Mouse (Mus musculus): Measurements from ENCODE around the gene Nek1. TPM values are rescaled to one million over a fixed set of nuclear protein-coding genes. Genes with fewer than 3 reads are reported as not detected.
A peak's percentile ranks its signal among the peaks of the same experiment; 100 is the strongest.

Nek1 gene
- polyA plus RNA-seq (2021) = 11.3 TPM

DNA sequence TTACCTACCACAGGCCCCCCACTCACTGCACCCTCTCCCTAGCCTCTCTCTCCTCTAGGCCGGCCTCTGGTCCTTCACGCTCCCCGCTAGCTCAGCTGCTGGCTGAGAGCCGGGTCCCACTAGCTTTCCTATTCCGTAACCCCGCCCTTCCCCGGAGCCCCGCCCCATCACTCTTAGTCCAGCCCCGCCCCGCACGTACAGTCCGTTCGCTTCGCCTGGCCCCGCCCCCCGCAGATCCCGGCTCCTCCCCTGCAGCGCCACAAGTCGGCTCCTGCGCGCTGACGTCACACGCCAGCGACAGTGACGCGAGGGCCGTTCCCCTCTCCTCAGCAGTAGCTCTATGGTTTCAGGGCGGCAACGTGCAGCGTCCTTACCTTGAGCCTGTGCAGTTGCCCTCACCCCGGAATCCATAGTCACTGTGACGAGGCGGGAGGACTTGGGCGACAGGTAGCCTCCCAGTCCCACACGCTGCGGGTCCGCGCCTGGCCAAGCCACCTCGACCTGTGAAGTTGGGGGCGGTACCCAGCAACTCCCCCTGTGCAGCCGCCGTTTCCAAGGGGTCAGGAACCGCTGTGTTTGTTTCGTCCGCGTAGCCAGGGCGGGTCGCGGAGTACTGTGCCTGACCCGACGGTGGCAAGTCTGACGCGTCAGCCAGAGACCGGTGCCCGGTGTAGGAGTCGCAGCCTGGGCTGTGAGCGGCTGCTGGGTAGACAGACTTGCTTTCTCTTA, at the start of gene Nek1:
Nek1 (plus strand) TSS at position 286 of the 729 bp plus-strand sequence.
- no peaks in the 10 kb centered on the region for H3K27me3 ChIP-seq
- POLR2A ChIA-PET = interaction anchor here (1.0 kb wide), 2 partner anchors 9 to 399 kb away, joined by 4 to 6 read pairs; partner anchors contain the start of gene Clcn3
- CTCF ChIA-PET = interaction anchor here (1.4 kb wide), 1 partner anchor 9 kb away, joined by 7 read pairs; no protein-coding TSS in a partner anchor
- DNase-seq (ENCODE audit: low read depth, low spot score) (peak; percentile 73), ATAC-seq (peak; percentile 85)
- no peak for TF ChIP-seq CTCF (IDR thresholded peaks at IDR 0.05)
- in situ Hi-C loops (cut with MboI; ENCODE audit: low pct_unique_long_range_greater_than_20kb) = no loop called here

DNA sequence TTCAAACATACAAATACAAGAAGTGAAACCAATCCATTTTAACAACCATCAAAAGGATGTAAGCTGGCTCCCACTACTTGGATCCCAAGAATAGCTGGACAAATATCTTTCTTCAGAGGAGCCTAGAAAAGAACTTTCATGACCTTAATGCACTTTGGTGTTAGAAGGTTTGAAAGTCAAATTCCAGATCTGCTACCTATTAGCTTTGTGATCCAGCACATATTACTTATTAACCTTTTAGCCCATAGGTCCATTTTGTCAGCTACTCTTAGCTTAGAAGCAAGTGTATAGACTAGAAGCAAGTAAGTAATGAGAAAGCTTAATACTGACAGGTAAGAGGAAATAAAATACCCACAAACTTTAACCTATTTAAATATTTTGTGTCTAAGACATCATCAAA, 45.5 kb upstream of the Nek1 start:
- DNase-seq (ENCODE audit: low read depth, low spot score) (no peak), ATAC-seq (no peak)
- no peak for TF ChIP-seq CTCF (IDR thresholded peaks at IDR 0.05)
- in situ Hi-C loops (cut with MboI; ENCODE audit: low pct_unique_long_range_greater_than_20kb) = no loop called here
- H3K27me3 ChIP-seq = no peaks in the 10 kb centered on the region
- POLR2A ChIA-PET = no interaction called here
- CTCF ChIA-PET = interaction anchor here (1.0 to 3.8 kb wide), 3 partner anchors 9 to 443 kb away, joined by 3 to 12 read pairs (median 4); no protein-coding TSS in a partner anchor

DNA sequence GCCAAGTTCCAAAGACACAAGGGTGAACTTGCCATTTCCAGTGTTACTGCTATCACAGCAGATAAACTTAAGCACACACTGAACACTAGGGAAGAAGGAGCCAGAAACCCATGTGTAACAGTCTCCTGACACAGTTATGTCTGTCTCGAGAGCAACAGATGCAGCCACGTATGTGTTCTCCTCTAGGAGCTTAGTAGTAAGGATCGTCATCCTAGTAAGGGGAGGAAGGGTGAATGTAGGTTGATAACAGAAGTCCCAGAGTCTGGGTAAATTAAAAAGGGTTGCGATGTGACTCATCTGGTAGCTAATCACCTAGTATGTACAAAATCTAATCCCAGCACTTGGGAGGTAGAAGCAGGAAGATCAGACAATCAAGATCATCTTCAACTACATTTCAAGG, 43.1 kb upstream of the Nek1 start:
- POLR2A ChIA-PET = no interaction called here
- CTCF ChIA-PET = interaction anchor here (3.8 kb wide), 1 partner anchor 16 kb away, joined by 12 read pairs; no protein-coding TSS in a partner anchor
- TF ChIP-seq CTCF (IDR thresholded peaks at IDR 0.05) = no peak
- H3K27me3 ChIP-seq = no peaks in the 10 kb centered on the region
- no peak for ATAC-seq
- in situ Hi-C loops (cut with MboI; ENCODE audit: low pct_unique_long_range_greater_than_20kb) = no loop called here
- no peak for DNase-seq (ENCODE audit: low read depth, low spot score)

DNA sequence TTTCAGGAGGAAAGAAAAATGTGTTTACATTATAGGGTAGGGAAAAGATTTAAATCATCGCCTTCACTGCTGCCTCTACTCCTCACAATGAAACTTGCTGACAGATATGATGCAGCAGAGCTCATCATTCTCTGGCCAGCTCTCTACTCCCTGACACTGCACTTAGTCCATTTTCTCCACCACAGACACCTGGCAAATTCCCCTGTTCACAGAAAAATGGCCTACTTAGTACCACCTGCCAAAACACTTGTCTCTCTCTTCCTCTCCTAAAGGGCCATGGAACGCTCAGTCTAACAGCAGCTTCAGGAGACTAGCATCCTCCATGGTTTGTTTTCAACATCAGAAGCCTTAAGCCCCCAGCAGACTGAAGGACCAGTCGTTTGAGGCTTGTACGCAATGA, 41.7 kb upstream of the Nek1 start:
- TF ChIP-seq CTCF (IDR thresholded peaks at IDR 0.05) = no peak
- in situ Hi-C loops (cut with MboI; ENCODE audit: low pct_unique_long_range_greater_than_20kb) = no loop called here
- H3K27me3 ChIP-seq = no peaks in the 10 kb centered on the region
- ChIA-PET CTCF (interaction anchor here (1.1 kb wide), 1 partner anchor 14 kb away, joined by 3 read pairs; no protein-coding TSS in a partner anchor), POLR2A (interaction anchor here (0.6 kb wide), 1 partner anchor 19 kb away, joined by 4 read pairs; no protein-coding TSS in a partner anchor)
- ATAC-seq (no peak), DNase-seq (ENCODE audit: low read depth, low spot score) (no peak)

DNA sequence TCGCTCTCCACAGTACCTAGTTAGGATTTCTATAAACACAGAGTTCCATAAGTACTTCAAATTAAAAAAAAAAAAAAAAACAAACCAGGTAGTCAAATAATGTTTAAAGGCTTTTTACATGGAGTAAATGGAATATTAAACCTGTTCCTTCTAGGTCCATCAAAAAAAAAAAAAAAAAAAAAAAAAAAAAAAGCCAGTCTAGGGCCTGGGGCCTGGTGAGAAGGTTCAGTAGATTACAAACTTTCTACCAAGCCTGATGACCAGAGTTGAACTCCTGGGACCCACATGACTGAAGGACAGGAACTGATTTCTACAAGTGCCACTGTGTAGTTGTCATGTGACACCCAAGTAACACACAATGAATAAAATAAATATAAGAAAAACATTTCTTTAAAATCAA, 41.2 kb upstream of the Nek1 start:
- in situ Hi-C loops (cut with MboI; ENCODE audit: low pct_unique_long_range_greater_than_20kb) = no loop called here

DNA sequence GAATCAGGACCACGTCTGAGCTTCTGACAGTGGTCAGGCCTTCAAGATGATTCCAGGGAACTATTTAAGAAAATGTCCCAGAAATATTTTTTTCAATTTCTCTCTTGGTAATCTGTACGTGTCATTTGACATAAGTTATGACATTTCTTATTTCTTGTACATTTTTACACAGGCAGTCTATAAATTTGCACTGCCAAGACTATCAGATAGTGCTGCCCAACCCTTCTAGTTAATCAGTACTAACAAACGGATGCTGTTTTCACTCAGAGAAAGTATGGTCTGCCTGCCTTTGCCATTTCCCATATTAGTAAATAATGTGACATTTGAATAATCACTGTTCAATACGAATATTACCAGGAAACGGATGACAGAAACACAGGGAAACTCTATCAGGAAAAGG, 40.2 kb upstream of the Nek1 start:
- no peaks in the 10 kb centered on the region for H3K27me3 ChIP-seq
- in situ Hi-C loops (cut with MboI; ENCODE audit: low pct_unique_long_range_greater_than_20kb) = no loop called here
- POLR2A ChIA-PET = interaction anchor here (0.6 kb wide), 1 partner anchor 24 kb away, joined by 4 read pairs; no protein-coding TSS in a partner anchor
- TF ChIP-seq CTCF (IDR thresholded peaks at IDR 0.05) = no peak
- no peak for DNase-seq (ENCODE audit: low read depth, low spot score)
- no peak for ATAC-seq
- CTCF ChIA-PET = interaction anchor here (0.7 to 1.1 kb wide), 2 partner anchors 23 to 57 kb away, joined by 3 read pairs; no protein-coding TSS in a partner anchor

More for the DNA sequence above, 41.2 kb upstream of the Nek1 start:
- no peaks in the 10 kb centered on the region for H3K27me3 ChIP-seq
- DNase-seq (ENCODE audit: low read depth, low spot score) (no peak), ATAC-seq (no peak)
- TF ChIP-seq CTCF (IDR thresholded peaks at IDR 0.05) = no peak
- ChIA-PET CTCF (interaction anchor here (1.1 kb wide), 2 partner anchors 13 to 22 kb away, joined by 3 read pairs; no protein-coding TSS in a partner anchor), POLR2A (interaction anchor here (0.6 kb wide), 1 partner anchor 19 kb away, joined by 4 read pairs; no protein-coding TSS in a partner anchor)

DNA sequence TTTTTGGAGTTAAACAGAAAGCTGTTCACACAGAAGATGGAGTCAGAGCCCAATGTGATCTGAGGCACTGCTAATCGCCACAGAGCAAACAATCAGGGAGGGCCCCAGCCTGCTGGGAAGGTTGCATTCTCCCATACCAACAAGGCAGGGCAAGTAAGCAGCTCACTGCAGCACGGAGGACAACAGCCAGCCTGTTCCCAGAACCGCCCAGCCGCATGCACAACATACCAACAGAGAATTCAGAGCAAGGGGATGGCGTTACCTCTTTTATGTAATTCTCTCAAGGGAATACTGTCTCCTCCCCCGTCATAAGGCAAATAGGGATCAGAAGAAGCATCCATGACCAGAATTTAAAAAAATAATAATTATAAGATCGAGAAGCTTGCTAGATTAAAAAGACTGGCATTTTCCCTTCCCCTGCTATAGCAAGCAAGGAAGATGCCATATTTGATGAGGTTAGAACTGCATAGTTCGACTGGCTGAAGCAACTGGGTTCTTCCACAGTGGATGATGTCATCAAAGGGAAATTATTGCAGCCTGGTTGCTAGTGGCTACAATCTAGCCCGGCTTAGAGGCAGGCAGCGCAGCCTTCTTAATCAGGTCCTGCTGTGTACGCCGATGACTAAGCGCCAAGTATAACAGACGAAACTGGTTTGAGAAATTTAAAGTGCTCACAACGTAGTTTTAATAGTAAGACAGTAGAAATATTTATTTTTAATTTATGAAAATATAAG, 38.5 kb upstream of the Nek1 start:
- in situ Hi-C loops (cut with MboI; ENCODE audit: low pct_unique_long_range_greater_than_20kb) = no loop called here
- POLR2A ChIA-PET = interaction anchor here (1.1 kb wide), 1 partner anchor 320 kb away, joined by 3 read pairs; no protein-coding TSS in a partner anchor
- no peak for TF ChIP-seq CTCF (IDR thresholded peaks at IDR 0.05)
- DNase-seq (ENCODE audit: low read depth, low spot score) (peak; percentile 76), ATAC-seq (peak; percentile 100)
- no peaks in the 10 kb centered on the region for H3K27me3 ChIP-seq
- CTCF ChIA-PET = interaction anchor here (0.6 to 1.2 kb wide), 2 partner anchors 10 to 24 kb away, joined by 3 read pairs; no protein-coding TSS in a partner anchor

DNA sequence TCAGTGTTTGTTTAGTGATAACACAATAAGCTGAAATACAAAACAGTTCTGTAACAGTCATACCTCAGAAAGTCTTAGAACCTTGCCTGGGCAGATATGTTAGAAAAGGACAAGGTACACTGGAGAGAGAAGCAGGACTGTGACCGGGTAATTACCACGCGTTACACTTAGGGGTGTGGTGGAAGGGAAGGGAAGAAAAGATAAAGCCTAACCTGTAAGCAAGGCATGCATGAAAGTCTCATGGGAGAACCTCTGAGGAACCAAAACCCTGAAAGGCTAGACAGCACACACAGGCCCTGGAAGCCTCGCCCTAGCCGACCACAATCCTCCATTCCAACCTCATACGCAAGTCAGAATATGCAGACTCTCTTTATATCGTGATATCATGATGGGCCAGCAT, 36.1 kb upstream of the Nek1 start:
- ChIA-PET POLR2A (no interaction called here), CTCF (interaction anchor here (2.0 kb wide), 1 partner anchor 13 kb away, joined by 8 read pairs; no protein-coding TSS in a partner anchor)
- no peak for TF ChIP-seq CTCF (IDR thresholded peaks at IDR 0.05)
- DNase-seq (ENCODE audit: low read depth, low spot score) (no peak), ATAC-seq (no peak)
- no peaks in the 10 kb centered on the region for H3K27me3 ChIP-seq
- in situ Hi-C loops (cut with MboI; ENCODE audit: low pct_unique_long_range_greater_than_20kb) = no loop called here

DNA sequence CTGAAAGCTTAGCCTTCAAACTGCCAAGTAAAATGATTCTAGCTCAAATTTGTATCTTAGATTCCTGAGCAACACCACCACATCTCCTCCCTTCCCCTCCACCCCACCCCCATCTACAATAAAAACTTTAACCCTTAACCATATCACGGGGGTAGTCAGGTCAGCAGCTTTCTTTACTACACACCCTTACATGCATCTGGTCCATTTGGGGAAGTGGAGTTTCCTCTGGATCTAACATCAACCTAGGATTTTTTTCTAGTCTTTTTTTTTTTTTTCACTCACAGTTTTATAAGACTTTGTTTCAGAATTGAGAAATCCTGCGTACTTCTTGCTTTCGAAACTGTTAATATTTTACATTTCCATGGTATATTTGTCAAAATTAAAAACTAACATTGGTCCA, 30.2 kb upstream of the Nek1 start:
- ATAC-seq (no peak), DNase-seq (ENCODE audit: low read depth, low spot score) (no peak)
- CTCF ChIA-PET = no interaction called here
- POLR2A ChIA-PET = interaction anchor here (0.6 kb wide), 1 partner anchor 274 kb away, joined by 3 read pairs; no protein-coding TSS in a partner anchor
- in situ Hi-C loops (cut with MboI; ENCODE audit: low pct_unique_long_range_greater_than_20kb) = no loop called here
- TF ChIP-seq CTCF (IDR thresholded peaks at IDR 0.05) = no peak
- H3K27me3 ChIP-seq = no peaks in the 10 kb centered on the region

DNA sequence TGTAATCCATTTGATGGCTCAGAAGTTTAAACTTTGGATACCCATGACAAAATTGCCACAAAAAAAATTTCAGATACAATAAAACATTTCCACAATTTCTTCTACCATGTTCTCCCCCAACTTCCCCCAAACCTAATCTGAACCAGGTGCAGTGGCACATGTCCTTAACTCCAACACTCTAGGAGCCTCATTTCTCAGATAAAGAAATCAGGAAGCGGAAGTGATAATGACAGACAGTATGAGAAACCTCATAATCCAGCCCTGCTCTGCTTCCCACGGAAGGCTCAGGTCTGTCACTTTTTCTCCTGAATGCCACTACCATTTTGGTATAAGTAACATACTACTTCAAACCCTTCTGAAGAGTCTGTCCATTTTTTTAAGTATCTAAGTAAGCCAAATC, 29.1 kb upstream of the Nek1 start:
- ChIA-PET CTCF (interaction anchor here (1.3 to 3.7 kb wide), 4 partner anchors 11 to 338 kb away, joined by 3 to 15 read pairs (median 4); partner anchors contain the start of gene Clcn3), POLR2A (no interaction called here)
- no peak for DNase-seq (ENCODE audit: low read depth, low spot score)
- no peak for TF ChIP-seq CTCF (IDR thresholded peaks at IDR 0.05)
- in situ Hi-C loops (cut with MboI; ENCODE audit: low pct_unique_long_range_greater_than_20kb) = no loop called here
- no peaks in the 10 kb centered on the region for H3K27me3 ChIP-seq
- ATAC-seq = no peak
